Mouse (Mus musculus): Measurements from ENCODE around the gene Nfe2l1.
"Not testable (repeated sequence)": the region's sequence is repeated elsewhere in the genome, so short reads cannot be mapped to it uniquely, and the experiment has no call there.

Gene Nfe2l1

GRCm38 (mm10) chr11:96821956-96822355, 7.8 kb downstream of the Nfe2l1 start:
- no peak for DNase-seq (ENCODE audit: low read depth, low spot score)

GRCm38 (mm10) chr11:96818128-96818710, 11.5 kb downstream of the Nfe2l1 start:
- no peak for DNase-seq (ENCODE audit: low read depth, low spot score)

GRCm38 (mm10) chr11:96816979-96817378, 12.8 kb downstream of the Nfe2l1 start:
- DNase-seq (ENCODE audit: low read depth, low spot score): no peak

- no peak for DNase-seq (ENCODE audit: low read depth, low spot score)
These were observed 13.3 kb downstream of the Nfe2l1 start for GRCm38 (mm10) chr11:96816494-96816893.

GRCm38 (mm10) chr11:96815895-96816294, 13.9 kb downstream of the Nfe2l1 start:
- no peak for DNase-seq (ENCODE audit: low read depth, low spot score)

GRCm38 (mm10) chr11:96814443-96814842, 15.3 kb downstream of the Nfe2l1 start:
- DNase-seq (ENCODE audit: low read depth, low spot score): no peak

GRCm38 (mm10) chr11:96813920-96814319, 15.8 kb downstream of the Nfe2l1 start:
- no peak for DNase-seq (ENCODE audit: low read depth, low spot score)

GRCm38 (mm10) chr11:96813455-96813854, 16.3 kb downstream of the Nfe2l1 start:
- DNase-seq (ENCODE audit: low read depth, low spot score): no peak

- DNase-seq (ENCODE audit: low read depth, low spot score): not testable (repeated sequence)
These were observed 18.6 kb downstream of the Nfe2l1 start for GRCm38 (mm10) chr11:96811188-96811587.

- no peak for DNase-seq (ENCODE audit: low read depth, low spot score)
These were observed 20.1 kb downstream of the Nfe2l1 start for GRCm38 (mm10) chr11:96809562-96810235.

GRCm38 (mm10) chr11:96808066-96808465, 21.7 kb downstream of the Nfe2l1 start:
- DNase-seq (ENCODE audit: low read depth, low spot score): no peak

GRCm38 (mm10) chr11:96805606-96806005, 24.2 kb downstream of the Nfe2l1 start:
- DNase-seq (ENCODE audit: low read depth, low spot score): no peak

- no peak for DNase-seq (ENCODE audit: low read depth, low spot score)
These were observed 30.3 kb downstream of the Nfe2l1 start for GRCm38 (mm10) chr11:96799511-96799910.

- no peak for DNase-seq (ENCODE audit: low read depth, low spot score)
These were observed 33.2 kb downstream of the Nfe2l1 start for GRCm38 (mm10) chr11:96796586-96796985.

GRCm38 (mm10) chr11:96796081-96796480, 33.7 kb downstream of the Nfe2l1 start:
- no peak for DNase-seq (ENCODE audit: low read depth, low spot score)

- no peak for DNase-seq (ENCODE audit: low read depth, low spot score)
These were observed 34.3 kb downstream of the Nfe2l1 start for GRCm38 (mm10) chr11:96795491-96795890.

GRCm38 (mm10) chr11:96790681-96791080, 39.1 kb downstream of the Nfe2l1 start:
- no peak for DNase-seq (ENCODE audit: low read depth, low spot score)

- DNase-seq (ENCODE audit: low read depth, low spot score): no peak
These were observed 39.8 kb downstream of the Nfe2l1 start for GRCm38 (mm10) chr11:96789990-96790389.

- DNase-seq (ENCODE audit: low read depth, low spot score): peak; percentile 82
These were observed 40.6 kb downstream of the Nfe2l1 start, which contains the start of gene Cbx1 for GRCm38 (mm10) chr11:96788871-96789795. Cbx1 (plus strand) TSS chr11:96789127.

- DNase-seq (ENCODE audit: low read depth, low spot score): no peak
These were observed 42.9 kb downstream of the Nfe2l1 start for GRCm38 (mm10) chr11:96786731-96787450.

- not testable (repeated sequence) for DNase-seq (ENCODE audit: low read depth, low spot score)
These were observed 44.9 kb downstream of the Nfe2l1 start for GRCm38 (mm10) chr11:96784847-96785246.

- no peak for DNase-seq (ENCODE audit: low read depth, low spot score)
These were observed 48.3 kb downstream of the Nfe2l1 start for GRCm38 (mm10) chr11:96781425-96781824.

Data from brain, embryonic 18.5 days (tissue).